Mouse (Mus musculus): ENCODE measurements at regions not wholly inside any gene's neighbourhood (a gene's known extent, or its start where the extent isn't known, plus 50 kb on each side); places are given as distances from the start of the nearest gene placed in this dataset.
"Not testable (repeated sequence)": the region's sequence is repeated elsewhere in the genome, so short reads cannot be mapped to it uniquely, and the experiment has no call there.

DNA sequence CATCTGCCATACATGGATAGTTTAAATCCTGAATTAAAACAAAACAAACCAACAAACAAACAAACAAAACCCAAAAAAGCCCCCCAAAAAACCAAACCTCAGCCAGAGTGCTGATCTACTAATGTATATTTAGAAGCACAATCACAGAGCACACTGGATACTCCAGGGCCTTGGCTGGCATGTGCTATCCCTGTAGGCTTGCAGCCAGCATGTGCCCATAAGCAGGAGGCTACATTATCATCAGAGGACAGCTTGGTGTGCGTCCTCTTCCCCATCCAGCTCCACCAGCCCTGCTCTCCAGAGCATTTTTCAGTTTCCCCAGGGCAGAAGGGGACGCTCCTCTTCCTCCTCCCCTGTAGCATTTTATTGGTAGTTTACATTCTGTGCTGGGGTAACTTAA, 198.9 kb downstream of the Mterf1b start:
- no peaks in the 10 kb centered on the region for H3K4me1 ChIP-seq (replicated peaks; ENCODE audit: control insufficient read depth in 2 of 2, insufficient read depth in 2 of 2, low read length in 1 of 2)
- WGBS (ENCODE audit: insufficient replicate concordance), result 57% methylated on average over 2 of the region's 2 CpGs
- no peak overlapping the region for H3K4me3 ChIP-seq (ENCODE audit: insufficient read depth in 1 of 2, low read depth in 2 of 2, low read length in 2 of 2)
- no peak overlapping the region for H3K4me2 ChIP-seq (ENCODE audit: low read depth)
- DNase-seq (ENCODE audit: low read depth in 3 of 3, low spot score in 3 of 3) (no peak), ATAC-seq (ENCODE audit: insufficient read depth) (no peak)
- no peaks in the 10 kb centered on the region for H3K27me3 ChIP-seq (ENCODE audit: control insufficient read depth, insufficient read depth, low read length)
- H3K9me3 ChIP-seq (ENCODE audit: control insufficient read depth, low read length), result no peaks in the 10 kb centered on the region
- H3K27ac ChIP-seq, result no peak overlapping the region
- H3K9ac ChIP-seq (replicated peaks), result no peak overlapping the region
- no peak for TF ChIP-seq CTCF (IDR thresholded peaks at IDR 0.05; ENCODE audit: low read depth)
- no peak for TF ChIP-seq EP300 (IDR thresholded peaks at IDR 0.05; ENCODE audit: low read depth)
- no peaks in the 10 kb centered on the region for H3K36me3 ChIP-seq (replicated peaks; ENCODE audit: control insufficient read depth, insufficient read depth, low read depth)

DNA sequence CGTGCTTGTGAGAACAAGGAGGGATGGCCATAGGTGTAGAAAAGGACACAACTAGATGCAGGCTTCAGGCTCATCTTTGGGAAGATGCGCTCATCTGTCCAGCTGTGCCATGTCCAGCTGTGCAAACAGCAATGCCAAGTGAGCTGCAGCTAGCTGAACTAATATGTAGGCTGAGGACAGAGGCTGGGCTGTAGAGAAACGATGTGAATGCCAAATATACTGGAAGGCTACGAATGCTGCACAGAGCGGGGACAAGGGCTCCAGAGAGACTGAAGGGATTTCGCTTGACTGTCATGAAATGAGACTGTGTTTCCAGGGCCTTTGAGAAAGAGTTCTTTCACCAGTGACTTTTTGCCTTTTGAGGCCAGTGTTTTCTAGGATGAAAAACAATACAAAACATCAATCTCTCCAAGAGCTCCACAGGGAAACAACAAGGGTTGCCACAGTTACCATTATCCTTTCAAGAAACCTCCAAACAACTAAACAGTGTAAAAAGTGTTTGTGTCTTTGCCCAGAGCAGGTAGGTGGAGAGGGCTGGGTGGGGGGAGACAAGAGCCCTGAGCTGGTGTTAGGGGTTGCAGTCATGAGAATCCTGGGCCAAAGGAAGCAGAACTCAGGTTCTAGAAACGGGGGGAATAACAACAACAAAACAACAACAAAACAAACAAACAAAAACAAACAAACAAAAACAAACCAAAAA, 202.3 kb downstream of the Mterf1b start:
- ATAC-seq (ENCODE audit: insufficient read depth); H3K4me1 ChIP-seq (replicated peaks; ENCODE audit: control insufficient read depth in 2 of 2, insufficient read depth in 2 of 2, low read length in 1 of 2); H3K27me3 ChIP-seq (ENCODE audit: control insufficient read depth, insufficient read depth, low read length); DNase-seq (ENCODE audit: low read depth in 3 of 3, low spot score in 3 of 3); H3K9ac ChIP-seq (replicated peaks); H3K27ac ChIP-seq; H3K4me2 ChIP-seq (ENCODE audit: low read depth); H3K4me3 ChIP-seq (ENCODE audit: insufficient read depth in 1 of 2, low read depth in 2 of 2, low read length in 2 of 2); H3K9me3 ChIP-seq (ENCODE audit: control insufficient read depth, low read length); H3K36me3 ChIP-seq (replicated peaks; ENCODE audit: control insufficient read depth, insufficient read depth, low read depth): not testable (repeated sequence)
- 61% methylated on average over 5 of the region's 7 CpGs for WGBS (ENCODE audit: insufficient replicate concordance)

DNA sequence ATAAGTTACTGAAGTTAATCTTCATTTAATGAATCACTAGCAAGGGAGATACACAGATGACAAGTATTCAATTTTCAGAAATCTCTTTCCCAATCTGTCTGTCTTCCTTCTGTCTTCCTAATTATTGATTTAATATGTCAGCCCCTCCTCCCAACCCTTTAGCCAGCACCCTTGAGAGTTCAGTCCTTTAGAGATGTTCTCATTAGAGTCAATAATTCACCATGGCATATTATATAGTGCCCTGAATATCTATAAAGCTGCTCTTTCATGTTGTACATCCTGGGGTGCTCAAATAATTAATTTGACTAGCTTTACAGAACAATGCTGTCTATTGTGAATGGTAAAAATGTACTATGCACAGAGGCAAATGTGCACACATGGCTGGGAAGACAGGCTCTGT, 205.9 kb downstream of the Mterf1b start:
- no peak overlapping the region for H3K27ac ChIP-seq
- no peak for ATAC-seq (ENCODE audit: insufficient read depth)

DNA sequence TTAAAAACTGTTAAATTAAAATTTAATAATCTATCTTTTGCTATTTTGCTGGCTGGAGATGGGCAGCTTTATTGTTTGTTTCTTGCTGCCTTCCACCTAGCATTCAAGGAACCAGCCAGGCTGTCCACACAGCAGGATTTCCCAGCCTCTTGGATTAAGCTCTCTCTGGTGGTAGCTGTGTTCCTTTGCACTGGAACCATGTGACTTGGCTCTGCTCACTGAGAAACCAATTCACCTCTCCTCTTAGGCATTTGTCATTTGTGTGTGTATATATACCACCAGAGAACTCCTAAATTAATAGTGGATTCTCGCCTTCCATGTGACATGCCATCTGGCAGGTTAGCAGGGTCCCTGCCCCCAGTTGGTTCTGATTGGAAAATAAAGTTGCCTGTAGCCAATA, 225.6 kb downstream of the Mterf1b start:
- H3K4me1 ChIP-seq (replicated peaks; ENCODE audit: control insufficient read depth in 2 of 2, insufficient read depth in 2 of 2, low read length in 1 of 2), result no peaks in the 10 kb centered on the region
- TF ChIP-seq CTCF (IDR thresholded peaks at IDR 0.05; ENCODE audit: low read depth) (no peak), EP300 (IDR thresholded peaks at IDR 0.05; ENCODE audit: low read depth) (no peak)
- H3K9me3 ChIP-seq (ENCODE audit: control insufficient read depth, low read length), result no peaks in the 10 kb centered on the region
- H3K36me3 ChIP-seq (replicated peaks; ENCODE audit: control insufficient read depth, insufficient read depth, low read depth), result no peaks in the 10 kb centered on the region
- no peak overlapping the region for H3K27ac ChIP-seq
- no peak for DNase-seq (ENCODE audit: low read depth in 3 of 3, low spot score in 3 of 3)
- no peak overlapping the region for H3K4me2 ChIP-seq (ENCODE audit: low read depth)
- H3K4me3 ChIP-seq (ENCODE audit: insufficient read depth in 1 of 2, low read depth in 2 of 2, low read length in 2 of 2), result no peak overlapping the region
- WGBS (ENCODE audit: insufficient replicate concordance), result 38% methylated on average over 1 of the region's 1 CpGs
- H3K9ac ChIP-seq (replicated peaks), result no peak overlapping the region
- no peaks in the 10 kb centered on the region for H3K27me3 ChIP-seq (ENCODE audit: control insufficient read depth, insufficient read depth, low read length)
- no peak for ATAC-seq (ENCODE audit: insufficient read depth)

More for the DNA sequence above, 205.9 kb downstream of the Mterf1b start:
- H3K9me3 ChIP-seq (ENCODE audit: control insufficient read depth, low read length), result no peaks in the 10 kb centered on the region
- no peak overlapping the region for H3K9ac ChIP-seq (replicated peaks)
- DNase-seq (ENCODE audit: low read depth in 3 of 3, low spot score in 3 of 3), result no peak
- H3K4me2 ChIP-seq (ENCODE audit: low read depth), result no peak overlapping the region
- no peak for TF ChIP-seq EP300 (IDR thresholded peaks at IDR 0.05; ENCODE audit: low read depth)
- no peak for TF ChIP-seq CTCF (IDR thresholded peaks at IDR 0.05; ENCODE audit: low read depth)
- no peaks in the 10 kb centered on the region for H3K36me3 ChIP-seq (replicated peaks; ENCODE audit: control insufficient read depth, insufficient read depth, low read depth)
- no peaks in the 10 kb centered on the region for H3K27me3 ChIP-seq (ENCODE audit: control insufficient read depth, insufficient read depth, low read length)
- H3K4me3 ChIP-seq (ENCODE audit: insufficient read depth in 1 of 2, low read depth in 2 of 2, low read length in 2 of 2), result no peak overlapping the region
- no peaks in the 10 kb centered on the region for H3K4me1 ChIP-seq (replicated peaks; ENCODE audit: control insufficient read depth in 2 of 2, insufficient read depth in 2 of 2, low read length in 1 of 2)

All from liver, embryonic 14.5 days (tissue).